ENCODE assay signal across 22 mouse cellular contexts in genomic region chr11:118807511-118807910, GRCm38 (mm10).
A peak's percentile ranks its signal among the peaks of the same experiment; 100 is the strongest.
DNase-seq lines count a peak whose midpoint lies in the region; ATAC-seq lines count a peak whose summit lies in the region.
"Had no signal": no experiment of that assay in that cellular context is flagged by ENCODE, and none has a peak within 500 bp of the region (broad histone marks: within the 10 kb centered on the region; RNA-seq: fewer than 3 reads in every experiment).

No protein-coding gene starts in this region.

- no peak overlapping the region for H3K27ac ChIP-seq in hindbrain, embryonic 12.5 days
- H3K27ac ChIP-seq in hindbrain, embryonic 10.5 days, result no peak overlapping the region; the same call in 1 of the 2 replicates
- H3K27ac ChIP-seq: forebrain, embryonic 13.5 days; limb, embryonic 15.5 days; midbrain, embryonic 12.5 days; stomach, embryonic 15.5 days had no signal

- H3K4me2 ChIP-seq in hindbrain, embryonic 12.5 days (replicated peaks), result no peak overlapping the region
- H3K4me2 ChIP-seq: forebrain, embryonic 13.5 days; limb, embryonic 15.5 days; midbrain, embryonic 12.5 days; stomach, embryonic 15.5 days had no signal

- H3K9ac ChIP-seq in hindbrain, embryonic 12.5 days, result no peak overlapping the region
- H3K9ac ChIP-seq: forebrain, embryonic 13.5 days; limb, embryonic 15.5 days; midbrain, embryonic 12.5 days; stomach, embryonic 15.5 days had no signal

- WGBS in hindbrain, embryonic 12.5 days, result 56% methylated on average over 15 of the region's 15 CpGs
- WGBS in hindbrain, embryonic 10.5 days, result 79% methylated on average over 15 of the region's 15 CpGs

- ATAC-seq in hindbrain, embryonic 12.5 days (ENCODE audit: low FRiP score), result peak; percentile 29; the same call in 1 of the 2 replicates
- ATAC-seq: forebrain, embryonic 13.5 days had no signal

- H3K4me3 ChIP-seq in hindbrain, embryonic 12.5 days, result no peak overlapping the region
- no peak overlapping the region for H3K4me3 ChIP-seq in hindbrain, embryonic 10.5 days
- H3K4me3 ChIP-seq: forebrain, embryonic 13.5 days; limb, embryonic 15.5 days; midbrain, embryonic 12.5 days; myocyte; stomach, embryonic 15.5 days had no signal

- no peaks in the 10 kb centered on the region for H3K9me3 ChIP-seq in hindbrain, embryonic 12.5 days (replicated peaks)
- no peaks in the 10 kb centered on the region for H3K9me3 ChIP-seq in hindbrain, embryonic 10.5 days
- H3K9me3 ChIP-seq: forebrain, embryonic 13.5 days; limb, embryonic 15.5 days; midbrain, embryonic 12.5 days; stomach, embryonic 15.5 days had no signal

- DNase-seq in hindbrain, embryonic 10.5 days (ENCODE audit: low spot score), result no peak
- DNase-seq in NIH3T3 (ENCODE audit: low read depth), result peak; percentile 11
- DNase-seq in forelimb bud, embryonic 11.5 days (ENCODE audit: low read depth, low spot score), result peak; percentile 54
- peak; percentile 66 for DNase-seq in mesoderm, embryonic 11.5 days (ENCODE audit: low read depth, low spot score)
- no peak for DNase-seq in gastrocnemius, adult 18-20 months (ENCODE audit: low spot score)
- DNase-seq in urinary bladder, postnatal 14 days (ENCODE audit: low spot score), result no peak
- DNase-seq in heart, adult 11 months, result no peak
- DNase-seq: adrenal gland, adult 8-10 months; cerebellum, adult 11 months; cerebellum, postnatal 14 days; kidney, adult 18-20 months; kidney, postnatal 10 days; lung, adult 18-20 months; lung, postnatal 36 days; right cerebral cortex, postnatal 14 days; thymus, postnatal 14 days had no signal

- H3K36me3 ChIP-seq in hindbrain, embryonic 12.5 days, result no peaks in the 10 kb centered on the region
- no peaks in the 10 kb centered on the region for H3K36me3 ChIP-seq in hindbrain, embryonic 10.5 days
- H3K36me3 ChIP-seq: limb, embryonic 15.5 days; midbrain, embryonic 12.5 days; stomach, embryonic 15.5 days had no signal

- no peaks in the 10 kb centered on the region for H3K27me3 ChIP-seq in hindbrain, embryonic 12.5 days
- H3K27me3 ChIP-seq in hindbrain, embryonic 10.5 days (ENCODE audit: insufficient read depth, poor library complexity, severe bottlenecking), result no peaks in the 10 kb centered on the region
- H3K27me3 ChIP-seq: forebrain, embryonic 13.5 days; limb, embryonic 15.5 days; midbrain, embryonic 12.5 days; stomach, embryonic 15.5 days had no signal

- H3K4me1 ChIP-seq in hindbrain, embryonic 12.5 days, result peaks cover 21% of the 10 kb centered on the region
- H3K4me1 ChIP-seq in hindbrain, embryonic 10.5 days (replicated peaks), result peaks cover 11% of the 10 kb centered on the region

Comparison
In these comparisons a context has a peak if more than half of its experiments do, and no peak if none do; other contexts are left out.
1. DNase-seq: peak in NIH3T3 (single experiment), forelimb bud, embryonic 11.5 days (single experiment) and mesoderm, embryonic 11.5 days (single experiment); none in hindbrain, embryonic 10.5 days (single experiment), gastrocnemius, adult 18-20 months (single experiment), urinary bladder, postnatal 14 days (single experiment) and heart, adult 11 months (single experiment).